Mouse (Mus musculus) lung, embryonic 16.5 days (tissue): ENCODE results near the gene Ak7. TPM values are rescaled to one million over a fixed set of nuclear protein-coding genes. Genes with fewer than 3 reads are reported as not detected.

ENCODE experiments used
- ATAC-seq: fragments of 200-750 bp; cut with Nextera tagmentation; 2 replicates; pipeline ENCODE4 v1.8.0; 2017; ENCODE audit warnings: low read depth, mild to moderate bottlenecking, moderate library complexity
- H3K27ac ChIP-seq: fragments of 300-500 bp; sonication (generic); 2 replicates; pipeline ENCODE4 v1.5.1; 2014; ENCODE audit warnings: mild to moderate bottlenecking, control low read depth, low read length
- H3K27me3 ChIP-seq: fragments of 300-500 bp; sonication (generic); 2 replicates; pipeline ENCODE4 v1.6.1; 2014; ENCODE audit warnings: low read depth, low read length, mixed read lengths; ENCODE audit not compliant: control insufficient read depth, insufficient read depth
- H3K36me3 ChIP-seq: fragments of 300-500 bp; sonication (generic); 2 replicates; pipeline ENCODE4 v1.6.1; 2014; ENCODE audit warnings: low read length; ENCODE audit not compliant: control insufficient read depth, insufficient read depth
- H3K4me1 ChIP-seq: fragments of 300-500 bp; sonication (generic); replicated peaks from 2 replicates; pipeline ENCODE4 v1.6.1; 2014; ENCODE audit warnings: low read length, mixed read lengths; ENCODE audit not compliant: control insufficient read depth, insufficient read depth
- H3K4me2 ChIP-seq: fragments of 300-500 bp; sonication (generic); 2 replicates; pipeline ENCODE4 v1.6.1; 2014; ENCODE audit warnings: low read depth, low read length, control low read depth
- H3K4me3 ChIP-seq: fragments of 300-500 bp; sonication (generic); 2 replicates; pipeline ENCODE4 v1.5.1; 2014; ENCODE audit warnings: mild to moderate bottlenecking, low read length, control low read depth
- H3K9ac ChIP-seq: fragments of 300-500 bp; sonication (generic); 2 replicates; pipeline ENCODE4 v1.6.1; 2014; ENCODE audit warnings: low read length, control low read depth
- H3K9me3 ChIP-seq: fragments of 300-500 bp; sonication (generic); 2 replicates; pipeline ENCODE4 v1.6.1; 2016; ENCODE audit warnings: low read length; ENCODE audit not compliant: control insufficient read depth
- WGBS: fragments of 180-500 bp; shearing (Covaris S2); extraction: QIAGEN DNeasy Blood & Tissue Kit; methylation state at CpG from one replicate; pipeline ENCODE4 v1.1.7; 2014; 5-methylcytosine and 5-hydroxymethylcytosine counted together
- polyA plus RNA-seq: library from polyadenylated mRNA; unstranded; fragments of >200 nt; fragmentation: Nextera tagmentation; extraction: Ambion mirVana; gene quantifications from 2 replicates; pipeline ENCODE4 v1.2.1, GENCODE M21; 2015

The Ak7 gene
- polyA plus RNA-seq, 1 experiment from 2014 or later: 2.8 TPM

DNA sequence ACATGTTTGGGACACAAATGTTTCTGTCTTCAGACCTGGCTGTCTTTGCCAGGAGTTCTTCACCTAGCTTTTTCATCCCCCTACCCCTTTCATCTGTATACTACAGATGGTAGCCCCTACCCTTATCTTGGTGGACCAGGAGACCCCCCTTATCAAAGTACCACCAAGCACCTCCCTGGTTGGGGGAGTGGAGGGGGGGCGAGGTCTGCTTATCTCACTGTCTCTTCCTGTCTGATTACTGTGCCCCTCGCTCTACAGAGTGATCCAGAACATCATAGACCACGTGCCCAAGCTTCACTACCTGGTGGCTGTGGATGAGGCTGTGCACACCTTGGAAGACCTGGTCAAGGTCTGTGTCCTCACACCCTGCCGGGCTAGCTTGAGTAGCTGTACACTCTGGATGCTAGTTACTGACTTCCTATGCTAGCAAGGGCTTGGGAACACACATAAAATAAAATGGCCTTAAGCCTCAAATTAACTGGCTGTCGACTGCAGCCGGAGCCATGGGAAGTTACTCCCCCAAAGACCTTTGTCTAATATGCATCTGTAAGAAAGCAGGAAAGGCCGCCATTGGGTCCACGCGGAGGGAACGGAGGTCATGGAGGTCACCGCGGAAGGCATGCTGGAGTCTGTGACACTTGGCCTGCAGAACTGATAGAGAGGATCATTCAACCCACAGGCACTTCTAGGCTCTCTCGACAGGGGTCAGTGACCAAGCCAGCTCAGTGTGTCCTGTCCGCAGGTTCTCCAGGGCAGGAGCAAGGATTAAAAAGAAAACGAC is 32.7 kb downstream of the Ak7 start:
- H3K27ac ChIP-seq: no peak overlapping the region
- H3K9ac ChIP-seq: no peak overlapping the region
- H3K9me3 ChIP-seq: no peaks in the 10 kb centered on the region
- WGBS: 72% methylated on average over 15 of the region's 15 CpGs
- no peak for ATAC-seq
- no peak overlapping the region for H3K4me2 ChIP-seq
- no peaks in the 10 kb centered on the region for H3K4me1 ChIP-seq
- H3K27me3 ChIP-seq: no peaks in the 10 kb centered on the region
- no peak overlapping the region for H3K4me3 ChIP-seq
- H3K36me3 ChIP-seq: no peaks in the 10 kb centered on the region

DNA sequence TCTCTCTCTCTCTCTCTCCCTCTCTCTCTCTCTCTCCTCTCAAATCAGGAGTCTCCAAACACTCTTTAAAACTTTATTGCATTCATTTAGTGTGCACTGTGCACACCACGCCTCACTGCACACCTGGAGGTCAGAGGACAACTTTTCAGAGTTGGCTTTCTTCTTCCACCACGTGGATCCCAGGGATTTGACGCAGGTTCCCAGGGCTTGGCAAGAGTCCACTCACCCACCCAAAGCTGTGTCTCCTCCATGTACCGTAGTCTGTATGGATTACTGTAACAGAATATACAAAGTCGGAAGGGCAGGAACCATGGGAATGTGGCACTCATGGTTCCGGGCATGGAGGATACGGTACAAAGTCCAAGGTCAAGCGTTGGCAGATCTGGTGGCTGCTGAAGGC is 33.9 kb downstream of the Ak7 start:
- WGBS: 81% methylated on average over 8 of the region's 8 CpGs
- no peak overlapping the region for H3K9ac ChIP-seq

DNA sequence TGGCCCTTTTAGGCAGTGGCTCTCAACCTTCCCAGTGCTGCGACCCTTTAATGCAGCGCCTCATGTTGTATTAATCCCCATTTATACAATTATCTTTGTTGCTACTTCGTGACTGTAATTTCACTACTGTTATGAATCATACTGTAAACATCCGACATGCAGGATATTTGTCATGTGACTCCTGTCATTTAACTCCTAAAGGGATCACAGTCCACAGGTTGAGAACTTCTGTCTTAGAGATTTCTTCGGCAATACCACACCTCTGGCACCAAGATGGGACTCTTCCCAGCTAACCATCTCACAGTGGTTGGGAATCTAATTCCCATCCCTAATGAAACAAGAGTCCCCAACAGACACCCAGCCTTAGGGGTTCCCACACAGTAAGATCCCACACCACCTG is 42.3 kb downstream of the Ak7 start:
- Histone ChIP-seq H3K4me1 (no peaks in the 10 kb centered on the region), H3K9ac (no peak overlapping the region), H3K9me3 (no peaks in the 10 kb centered on the region), H3K4me2 (no peak overlapping the region), H3K4me3 (no peak overlapping the region), H3K36me3 (no peaks in the 10 kb centered on the region), H3K27ac (no peak overlapping the region), H3K27me3 (no peaks in the 10 kb centered on the region)
- ATAC-seq: no peak
- 59% methylated on average over 5 of the region's 5 CpGs for WGBS

More for the DNA sequence above, 33.9 kb downstream of the Ak7 start:
- H3K4me2 ChIP-seq: no peak overlapping the region
- no peak for ATAC-seq
- no peaks in the 10 kb centered on the region for H3K27me3 ChIP-seq
- H3K36me3 ChIP-seq: no peaks in the 10 kb centered on the region
- no peaks in the 10 kb centered on the region for H3K9me3 ChIP-seq
- no peaks in the 10 kb centered on the region for H3K4me1 ChIP-seq
- H3K27ac ChIP-seq: no peak overlapping the region
- H3K4me3 ChIP-seq: no peak overlapping the region

DNA sequence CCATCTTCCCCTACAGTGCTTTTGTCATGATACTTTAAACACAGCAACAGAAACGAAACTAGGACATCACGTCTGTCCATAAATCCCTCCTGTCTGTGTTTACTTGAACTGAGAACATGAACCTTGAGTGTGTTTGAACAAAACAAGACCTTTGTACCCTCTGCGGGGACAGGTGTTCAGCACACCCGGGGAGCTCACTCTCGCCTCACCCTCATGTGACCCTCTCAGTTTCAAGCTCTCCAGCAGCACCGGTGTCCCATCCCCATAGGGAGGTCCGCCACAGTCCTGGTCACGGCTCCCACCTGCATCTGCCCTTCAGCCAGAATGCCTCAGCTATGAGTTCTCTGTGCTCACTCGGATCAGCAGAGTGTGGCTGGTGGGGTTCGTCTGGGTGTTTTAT is 48.0 kb downstream of the Ak7 start:
- no peak for ATAC-seq
- H3K4me2 ChIP-seq: no peak overlapping the region
- H3K27ac ChIP-seq: no peak overlapping the region
- 68% methylated on average over 10 of the region's 10 CpGs for WGBS
- no peak overlapping the region for H3K9ac ChIP-seq
- H3K4me3 ChIP-seq: no peak overlapping the region
- no peaks in the 10 kb centered on the region for H3K27me3 ChIP-seq
- no peaks in the 10 kb centered on the region for H3K36me3 ChIP-seq
- H3K4me1 ChIP-seq: no peaks in the 10 kb centered on the region
- no peaks in the 10 kb centered on the region for H3K9me3 ChIP-seq

DNA sequence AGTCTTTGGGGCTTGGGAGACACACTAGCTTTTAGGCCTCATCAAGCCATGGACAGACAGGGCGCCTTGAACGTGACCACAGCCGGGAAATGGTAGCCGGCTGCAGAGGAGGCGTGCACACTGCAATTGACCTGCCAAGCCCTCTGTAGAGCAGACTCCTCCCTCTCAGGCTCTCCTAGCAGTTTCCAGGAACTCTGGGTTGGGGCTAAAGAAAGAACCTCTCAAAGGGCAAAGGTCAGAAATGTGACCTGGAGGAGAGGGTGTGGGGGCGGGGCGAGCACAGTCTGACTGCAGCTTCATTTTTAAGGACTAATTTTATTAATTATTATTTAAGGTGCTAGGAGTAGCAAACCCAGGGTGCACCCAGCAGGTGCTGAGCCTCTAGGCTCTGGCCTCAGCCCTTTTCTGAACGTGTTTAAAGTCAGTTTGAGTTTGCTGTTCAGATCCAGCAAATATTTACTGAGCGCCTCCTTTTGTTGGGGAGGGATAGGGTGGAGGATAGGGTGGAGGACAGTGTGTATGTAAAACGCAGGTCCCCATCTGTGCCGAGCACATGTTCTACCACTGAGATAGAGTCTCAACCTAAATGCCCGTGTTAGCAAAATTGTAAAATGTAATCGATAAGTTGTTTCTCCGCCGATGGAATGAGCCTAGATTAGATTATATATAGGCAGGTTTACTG is 52.2 kb downstream of the Ak7 start:
- Histone ChIP-seq H3K9me3 (no peaks in the 10 kb centered on the region), H3K4me2 (no peak overlapping the region), H3K27ac (no peak overlapping the region), H3K4me3 (no peak overlapping the region), H3K9ac (no peak overlapping the region), H3K27me3 (no peaks in the 10 kb centered on the region), H3K4me1 (no peaks in the 10 kb centered on the region), H3K36me3 (no peaks in the 10 kb centered on the region)
- 32% methylated on average over 15 of the region's 15 CpGs for WGBS
- no peak for ATAC-seq

DNA sequence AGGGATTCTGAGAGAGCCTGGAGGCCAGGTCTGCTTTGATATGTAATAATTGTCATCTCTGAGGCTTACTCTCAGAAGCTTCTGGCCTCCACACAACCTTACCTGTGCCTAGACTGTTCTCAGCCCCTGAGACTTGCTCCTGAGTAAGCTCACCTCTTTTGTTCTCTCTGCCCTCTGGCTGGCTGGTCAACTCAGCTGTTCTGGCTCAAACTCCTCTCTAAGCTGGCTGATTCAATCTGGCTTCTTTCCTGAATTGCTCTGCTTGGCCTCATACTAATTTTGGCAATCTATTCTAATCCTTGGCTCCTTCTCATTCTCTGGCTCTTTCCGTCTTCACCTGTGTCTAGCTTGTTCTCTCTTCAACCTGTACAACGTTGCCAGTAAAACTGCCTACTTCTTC is 53.1 kb downstream of the Ak7 start:
- 75% methylated on average over 2 of the region's 2 CpGs for WGBS
- no peaks in the 10 kb centered on the region for H3K36me3 ChIP-seq
- ATAC-seq: no peak
- no peak overlapping the region for H3K9ac ChIP-seq
- H3K9me3 ChIP-seq: no peaks in the 10 kb centered on the region
- no peaks in the 10 kb centered on the region for H3K27me3 ChIP-seq
- no peak overlapping the region for H3K4me2 ChIP-seq
- no peak overlapping the region for H3K4me3 ChIP-seq
- H3K4me1 ChIP-seq: no peaks in the 10 kb centered on the region
- no peak overlapping the region for H3K27ac ChIP-seq

DNA sequence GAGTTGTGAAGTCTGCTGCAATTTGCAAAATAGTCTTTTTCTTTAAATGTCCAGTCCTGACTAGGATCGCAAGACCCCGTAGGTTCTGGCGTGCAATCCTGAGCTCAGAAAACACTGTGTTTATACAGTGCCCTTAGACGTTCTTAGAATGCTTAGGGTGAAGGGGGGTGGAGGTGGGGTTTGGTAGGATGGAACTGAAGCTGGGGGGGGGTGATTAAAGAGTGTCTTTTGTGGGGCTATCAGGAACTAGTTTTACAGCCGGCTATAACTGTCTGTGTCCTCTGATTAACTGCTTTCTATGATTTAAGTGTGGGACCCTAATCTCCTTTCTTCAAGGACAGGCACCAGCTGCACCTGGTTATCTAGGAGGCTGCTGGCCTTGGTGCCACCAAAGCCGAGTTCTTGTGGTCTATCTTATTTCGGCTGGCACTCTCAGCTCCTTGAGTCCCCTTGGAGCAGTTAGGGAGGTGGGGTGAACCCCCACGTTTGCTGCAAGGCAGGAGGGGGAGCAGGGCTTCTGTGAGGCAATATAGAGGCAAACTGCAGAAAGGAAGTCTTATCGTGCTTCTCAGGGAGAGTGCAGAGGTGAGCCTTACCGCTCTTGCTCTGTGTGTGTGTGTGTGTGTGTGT is 54.2 kb downstream of the Ak7 start:
- Histone ChIP-seq H3K4me3 (no peak overlapping the region), H3K36me3 (no peaks in the 10 kb centered on the region), H3K27me3 (no peaks in the 10 kb centered on the region), H3K27ac (no peak overlapping the region), H3K9ac (no peak overlapping the region), H3K4me2 (no peak overlapping the region), H3K4me1 (no peaks in the 10 kb centered on the region), H3K9me3 (no peaks in the 10 kb centered on the region)
- no peak for ATAC-seq
- 24% methylated on average over 10 of the region's 10 CpGs for WGBS

DNA sequence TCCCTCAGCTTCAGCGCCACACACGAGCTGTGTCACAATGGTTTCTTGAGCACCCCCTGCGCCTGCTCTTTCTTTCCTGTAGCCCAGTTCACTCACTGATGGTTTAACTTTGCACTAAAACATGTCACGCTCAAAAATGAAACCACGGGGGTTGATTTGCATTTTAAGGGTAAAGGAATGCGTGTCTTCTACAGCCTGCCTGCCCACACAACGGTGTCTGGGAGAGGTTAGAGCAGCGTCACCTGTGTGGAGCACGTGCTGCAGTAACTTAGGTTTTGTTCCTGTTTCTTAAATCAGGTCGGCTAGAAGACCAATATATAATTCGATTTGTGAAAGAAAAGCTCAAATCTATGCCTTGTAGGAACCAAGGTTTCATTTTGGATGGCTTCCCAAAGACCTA is 55.4 kb downstream of the Ak7 start:
- H3K4me2 ChIP-seq: no peak overlapping the region
- H3K36me3 ChIP-seq: no peaks in the 10 kb centered on the region
- no peak overlapping the region for H3K9ac ChIP-seq
- H3K9me3 ChIP-seq: no peaks in the 10 kb centered on the region
- no peak overlapping the region for H3K27ac ChIP-seq
- 69% methylated on average over 11 of the region's 11 CpGs for WGBS
- ATAC-seq: no peak
- no peak overlapping the region for H3K4me3 ChIP-seq
- H3K27me3 ChIP-seq: no peaks in the 10 kb centered on the region
- H3K4me1 ChIP-seq: no peaks in the 10 kb centered on the region

DNA sequence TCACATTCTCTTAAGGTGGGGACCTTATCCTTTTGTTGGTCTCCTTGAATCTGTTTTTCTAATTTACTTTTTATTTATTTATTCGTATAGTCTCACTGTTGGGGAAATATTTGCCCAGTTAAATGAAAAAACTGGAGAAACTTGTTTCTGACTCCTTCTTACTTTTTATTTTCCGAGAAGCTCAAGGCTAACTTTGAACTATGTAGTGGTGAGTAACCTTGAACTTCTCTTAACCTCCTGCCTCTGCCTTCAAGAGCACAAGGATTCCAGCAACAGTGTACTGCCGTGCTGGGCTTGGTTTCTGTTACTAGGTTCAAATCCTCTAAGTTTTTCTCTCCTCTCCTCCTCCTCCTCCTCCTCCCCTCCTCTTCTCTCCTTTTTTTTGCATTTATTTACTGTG is 55.9 kb downstream of the Ak7 start:
- WGBS: 55% methylated on average over 3 of the region's 3 CpGs
- H3K9ac ChIP-seq: no peak overlapping the region
- no peak overlapping the region for H3K4me2 ChIP-seq
- H3K36me3 ChIP-seq: no peaks in the 10 kb centered on the region
- no peak overlapping the region for H3K4me3 ChIP-seq
- no peak for ATAC-seq
- H3K9me3 ChIP-seq: no peaks in the 10 kb centered on the region
- H3K27ac ChIP-seq: no peak overlapping the region
- no peaks in the 10 kb centered on the region for H3K4me1 ChIP-seq
- no peaks in the 10 kb centered on the region for H3K27me3 ChIP-seq
